Mouse (Mus musculus) liver, embryonic 11.5 days (tissue): Measurements from ENCODE around the gene Erbb2. TPM values are rescaled to one million over a fixed set of nuclear protein-coding genes. Genes with fewer than 3 reads are reported as not detected.

Source experiments
- ATAC-seq: fragments of 200-750 bp; cut with Nextera tagmentation; replicated peaks from 2 replicates; pipeline ENCODE4 v1.8.0; 2017; ENCODE audit warnings: moderate number of reproducible peaks, mild to moderate bottlenecking, moderate TSS enrichment, moderate library complexity; ENCODE audit not compliant: low FRiP score
- DNase-seq: peaks from one replicate; pipeline ENCODE4 v3.0.0-alpha.2; 2017; ENCODE audit warnings: low spot score
- H3K27ac ChIP-seq: fragments of 300-500 bp; sonication (generic); 2 replicates; pipeline ENCODE4 v1.5.1; 2014; ENCODE audit warnings: mild to moderate bottlenecking, low read depth, low read length, control low read depth
- H3K27me3 ChIP-seq: fragments of 300-500 bp; sonication (generic); replicated peaks from 2 replicates; pipeline ENCODE4 v1.6.1; 2014; ENCODE audit warnings: low read length, mixed read lengths; ENCODE audit not compliant: control insufficient read depth, insufficient read depth
- H3K36me3 ChIP-seq: fragments of 300-500 bp; sonication (generic); 2 replicates; pipeline ENCODE4 v1.6.1; 2014; ENCODE audit warnings: mild to moderate bottlenecking, low read length, moderate library complexity, mixed read lengths; ENCODE audit not compliant: control insufficient read depth, insufficient read depth
- H3K4me1 ChIP-seq: fragments of 300-500 bp; sonication (generic); replicated peaks from 2 replicates; pipeline ENCODE4 v1.6.1; 2014; ENCODE audit warnings: low read length, mixed read lengths; ENCODE audit not compliant: control insufficient read depth, insufficient read depth
- H3K4me2 ChIP-seq: fragments of 300-500 bp; sonication (generic); 2 replicates; pipeline ENCODE4 v1.6.1; 2014; ENCODE audit warnings: mild to moderate bottlenecking, control low read depth, moderate library complexity
- H3K4me3 ChIP-seq: fragments of 300-500 bp; sonication (generic); 2 replicates; pipeline ENCODE4 v1.5.1; 2014; ENCODE audit warnings: low read depth, low read length, control low read depth
- H3K9ac ChIP-seq: fragments of 300-500 bp; sonication (generic); 2 replicates; pipeline ENCODE4 v1.6.1; 2014; ENCODE audit warnings: low read depth, low read length, control low read depth
- H3K9me3 ChIP-seq: fragments of 300-500 bp; sonication (generic); 2 replicates; pipeline ENCODE4 v1.6.1; 2016; ENCODE audit warnings: low read length, inconsistent platforms, mixed read lengths; ENCODE audit not compliant: control insufficient read depth
- WGBS: fragments of 180-500 bp; shearing (Covaris S2); extraction: QIAGEN DNeasy Blood & Tissue Kit; methylation state at CpG from one replicate; pipeline ENCODE4 v1.1.7; 2014; 5-methylcytosine and 5-hydroxymethylcytosine counted together
- polyA plus RNA-seq: library from polyadenylated mRNA; unstranded; fragments of >200 nt; fragmentation: Nextera tagmentation; extraction: Ambion mirVana; gene quantifications from 2 replicates; pipeline ENCODE4 v1.2.1, GENCODE M21; 2014

Gene Erbb2
- polyA plus RNA-seq, 1 experiment from 2014 or later = 13.5 TPM

- H3K27me3 ChIP-seq = peaks cover 69% of the 10 kb centered on the region
- no peak overlapping the region for H3K9ac ChIP-seq
- DNase-seq (no peak), ATAC-seq (no peak)
- H3K4me2 ChIP-seq = no peak overlapping the region
- H3K27ac ChIP-seq = no peak overlapping the region
- no peak overlapping the region for H3K4me3 ChIP-seq
- no peaks in the 10 kb centered on the region for H3K9me3 ChIP-seq
- 80% methylated on average over 10 of the region's 10 CpGs for WGBS
- H3K4me1 ChIP-seq = peaks cover 18% of the 10 kb centered on the region
- H3K36me3 ChIP-seq = no peaks in the 10 kb centered on the region
Observed at GRCm38 (mm10) chr11:98388282-98388681, 24.0 kb upstream of the Erbb2 start.

GRCm38 (mm10) chr11:98389221-98389780 is 23.0 kb upstream of the Erbb2 start:
- peaks cover 28% of the 10 kb centered on the region for H3K4me1 ChIP-seq
- no peak for DNase-seq
- H3K4me3 ChIP-seq = no peak overlapping the region
- H3K27me3 ChIP-seq = peaks cover 59% of the 10 kb centered on the region
- H3K36me3 ChIP-seq = no peaks in the 10 kb centered on the region
- no peak for ATAC-seq
- no peak overlapping the region for H3K4me2 ChIP-seq
- WGBS = 21% methylated on average over 9 of the region's 9 CpGs
- no peak overlapping the region for H3K27ac ChIP-seq
- H3K9me3 ChIP-seq = no peaks in the 10 kb centered on the region
- no peak overlapping the region for H3K9ac ChIP-seq

GRCm38 (mm10) chr11:98390141-98390540 is 22.1 kb upstream of the Erbb2 start:
- H3K36me3 ChIP-seq = no peaks in the 10 kb centered on the region
- H3K4me3 ChIP-seq = no peak overlapping the region
- H3K4me1 ChIP-seq = peaks cover 36% of the 10 kb centered on the region
- DNase-seq = no peak
- ATAC-seq = no peak
- no peak overlapping the region for H3K27ac ChIP-seq
- H3K27me3 ChIP-seq = peaks cover 50% of the 10 kb centered on the region
- H3K9ac ChIP-seq = no peak overlapping the region
- H3K9me3 ChIP-seq = no peaks in the 10 kb centered on the region
- no peak overlapping the region for H3K4me2 ChIP-seq
- WGBS = 67% methylated on average over 12 of the region's 12 CpGs

GRCm38 (mm10) chr11:98392034-98392433 is 20.2 kb upstream of the Erbb2 start:
- Histone ChIP-seq H3K36me3 (no peaks in the 10 kb centered on the region), H3K4me1 (peaks cover 37% of the 10 kb centered on the region), H3K4me2 (no peak overlapping the region), H3K27ac (no peak overlapping the region), H3K9ac (no peak overlapping the region), H3K27me3 (peaks cover 31% of the 10 kb centered on the region), H3K9me3 (no peaks in the 10 kb centered on the region), H3K4me3 (no peak overlapping the region)
- ATAC-seq (no peak), DNase-seq (no peak)
- 35% methylated on average over 7 of the region's 8 CpGs for WGBS

- Histone ChIP-seq H3K4me2 (peak overlapping the region; percentile 47), H3K4me3 (no peak overlapping the region), H3K4me1 (peaks cover 37% of the 10 kb centered on the region), H3K9ac (no peak overlapping the region), H3K9me3 (no peaks in the 10 kb centered on the region), H3K27me3 (peaks cover 25% of the 10 kb centered on the region), H3K27ac (peak overlapping the region; percentile 62), H3K36me3 (no peaks in the 10 kb centered on the region)
- no peak for DNase-seq
- 27% methylated on average over 4 of the region's 4 CpGs for WGBS
- peak; percentile 81 for ATAC-seq
Observed at GRCm38 (mm10) chr11:98392645-98393044, 19.6 kb upstream of the Erbb2 start.

- no peak overlapping the region for H3K4me3 ChIP-seq
- H3K4me1 ChIP-seq = peaks cover 37% of the 10 kb centered on the region
- H3K9me3 ChIP-seq = no peaks in the 10 kb centered on the region
- peak; percentile 65 for ATAC-seq
- H3K36me3 ChIP-seq = no peaks in the 10 kb centered on the region
- H3K4me2 ChIP-seq = peak overlapping the region; percentile 47
- peak overlapping the region; percentile 54 for H3K9ac ChIP-seq
- WGBS = 31% methylated on average over 6 of the region's 6 CpGs
- DNase-seq = no peak
- H3K27ac ChIP-seq = peak overlapping the region; percentile 62
- H3K27me3 ChIP-seq = peaks cover 19% of the 10 kb centered on the region
Observed at GRCm38 (mm10) chr11:98393317-98393716, 19.0 kb upstream of the Erbb2 start.

- WGBS = 59% methylated on average over 6 of the region's 6 CpGs
- H3K4me2 ChIP-seq = no peak overlapping the region
- peak overlapping the region; percentile 62; the same call in 1 of the 2 replicates for H3K27ac ChIP-seq
- no peak for ATAC-seq
- no peak overlapping the region for H3K9ac ChIP-seq
- peaks cover 14% of the 10 kb centered on the region for H3K27me3 ChIP-seq
- H3K9me3 ChIP-seq = no peaks in the 10 kb centered on the region
- peaks cover 35% of the 10 kb centered on the region for H3K4me1 ChIP-seq
- H3K4me3 ChIP-seq = no peak overlapping the region
- no peak for DNase-seq
- H3K36me3 ChIP-seq = no peaks in the 10 kb centered on the region
Observed at GRCm38 (mm10) chr11:98394301-98394700, 18.0 kb upstream of the Erbb2 start.

GRCm38 (mm10) chr11:98395041-98395440 is 17.2 kb upstream of the Erbb2 start:
- Histone ChIP-seq H3K9me3 (no peaks in the 10 kb centered on the region), H3K27ac (peak overlapping the region; percentile 59; the same call in 1 of the 2 replicates), H3K36me3 (no peaks in the 10 kb centered on the region), H3K4me2 (no peak overlapping the region), H3K4me1 (peaks cover 39% of the 10 kb centered on the region), H3K9ac (no peak overlapping the region), H3K27me3 (peaks cover 13% of the 10 kb centered on the region), H3K4me3 (no peak overlapping the region)
- peak; percentile 32; the same call in 1 of the 2 replicates for ATAC-seq
- no peak for DNase-seq
- 43% methylated on average over 4 of the region's 4 CpGs for WGBS

GRCm38 (mm10) chr11:98397946-98398345 is 14.3 kb upstream of the Erbb2 start:
- 88% methylated on average over 7 of the region's 7 CpGs for WGBS

More at GRCm38 (mm10) chr11:98397946-98398345, 14.3 kb upstream of the Erbb2 start:
- DNase-seq (no peak), ATAC-seq (no peak)
- H3K27ac ChIP-seq = no peak overlapping the region
- no peaks in the 10 kb centered on the region for H3K27me3 ChIP-seq
- H3K4me1 ChIP-seq = peaks cover 27% of the 10 kb centered on the region
- H3K4me2 ChIP-seq = no peak overlapping the region
- H3K9me3 ChIP-seq = no peaks in the 10 kb centered on the region
- H3K36me3 ChIP-seq = no peaks in the 10 kb centered on the region
- H3K4me3 ChIP-seq = no peak overlapping the region
- no peak overlapping the region for H3K9ac ChIP-seq
